Mouse (Mus musculus) adrenal gland, postnatal 14 days (tissue): Measurements from ENCODE around the gene Ptger1. TPM values are rescaled to one million over a fixed set of nuclear protein-coding genes. Genes with fewer than 3 reads are reported as not detected.

ENCODE experiments used
- total RNA-seq: library from RNA; stranded (reverse); gene quantifications from 2 replicates; pipeline ENCODE4 v1.2.3, GENCODE M21; 2021

The Ptger1 gene
- total RNA-seq, 1 experiment from 2014 or later = 1.4 TPM

Other genes with a start within 250 kb of the Ptger1 start
- gene Scoc, start 208.3 kb upstream of the Ptger1 start, total RNA-seq = 59.0 and 69.6 TPM in 2 replicates
- gene Olfr370, start 130.9 kb upstream of the Ptger1 start, total RNA-seq = not detected in 2 replicates
- gene Ndufb7, start 100.0 kb upstream of the Ptger1 start, total RNA-seq = 328 TPM in 2 replicates
- 340 and 372 TPM in 2 replicates for gene Tecr, start 58.7 kb upstream of the Ptger1 start, total RNA-seq
- 28.5 and 38.3 TPM in 2 replicates for gene Dnajb1, start 58.5 kb upstream of the Ptger1 start, total RNA-seq
- 39.6 and 47.5 TPM in 2 replicates for gene Gipc1, start 14.0 kb upstream of the Ptger1 start, total RNA-seq
- gene Pkn1, start 32.5 kb downstream of the Ptger1 start, total RNA-seq = 125 and 151 TPM in 2 replicates
- 31.2 and 32.9 TPM in 2 replicates for gene Ddx39, start 48.5 kb downstream of the Ptger1 start, total RNA-seq
- 47.5 and 49.0 TPM in 2 replicates for gene Adgre5, start 74.6 kb downstream of the Ptger1 start, total RNA-seq
- 63.1 and 64.1 TPM in 2 replicates for gene Adgrl1, start 233.4 kb downstream of the Ptger1 start, total RNA-seq